Mouse (Mus musculus): ENCODE results near the gene Sesn1.

DNA sequence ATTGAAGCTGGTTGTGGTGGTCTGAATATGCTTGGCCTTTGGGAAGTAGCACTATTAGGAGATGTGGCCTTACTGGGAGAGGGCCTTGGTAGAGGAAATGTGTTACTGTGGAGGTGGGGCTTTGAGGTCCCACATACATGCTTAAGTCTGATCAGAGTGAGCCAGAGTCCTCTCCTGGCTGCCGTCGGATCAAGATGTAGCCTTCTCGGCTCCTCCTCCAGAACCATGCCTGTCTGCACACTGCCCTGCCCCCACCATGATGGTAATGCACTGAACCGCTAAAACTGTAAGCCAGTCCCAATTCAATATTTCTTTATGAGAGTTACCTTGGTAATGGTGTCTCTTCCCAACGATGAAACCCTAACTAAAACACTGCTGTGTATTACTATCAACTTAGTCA, 19.5 kb downstream of the Sesn1 start:
- TF ChIP-seq GATA1 (IDR thresholded peaks at IDR 0.05; ENCODE audit: borderline replicate concordance, low read length) (no peak), FLI1 (IDR thresholded peaks at IDR 0.05; ENCODE audit: low read length) (no peak)
